Mouse (Mus musculus) embryo, embryonic 11 days (tissue): ENCODE results near the gene Gm21969.

ENCODE experiments used
- DNase-seq: peaks from one replicate; pipeline ENCODE4 v3.0.0-alpha.2; 2015

Gm21969 gene

DNA sequence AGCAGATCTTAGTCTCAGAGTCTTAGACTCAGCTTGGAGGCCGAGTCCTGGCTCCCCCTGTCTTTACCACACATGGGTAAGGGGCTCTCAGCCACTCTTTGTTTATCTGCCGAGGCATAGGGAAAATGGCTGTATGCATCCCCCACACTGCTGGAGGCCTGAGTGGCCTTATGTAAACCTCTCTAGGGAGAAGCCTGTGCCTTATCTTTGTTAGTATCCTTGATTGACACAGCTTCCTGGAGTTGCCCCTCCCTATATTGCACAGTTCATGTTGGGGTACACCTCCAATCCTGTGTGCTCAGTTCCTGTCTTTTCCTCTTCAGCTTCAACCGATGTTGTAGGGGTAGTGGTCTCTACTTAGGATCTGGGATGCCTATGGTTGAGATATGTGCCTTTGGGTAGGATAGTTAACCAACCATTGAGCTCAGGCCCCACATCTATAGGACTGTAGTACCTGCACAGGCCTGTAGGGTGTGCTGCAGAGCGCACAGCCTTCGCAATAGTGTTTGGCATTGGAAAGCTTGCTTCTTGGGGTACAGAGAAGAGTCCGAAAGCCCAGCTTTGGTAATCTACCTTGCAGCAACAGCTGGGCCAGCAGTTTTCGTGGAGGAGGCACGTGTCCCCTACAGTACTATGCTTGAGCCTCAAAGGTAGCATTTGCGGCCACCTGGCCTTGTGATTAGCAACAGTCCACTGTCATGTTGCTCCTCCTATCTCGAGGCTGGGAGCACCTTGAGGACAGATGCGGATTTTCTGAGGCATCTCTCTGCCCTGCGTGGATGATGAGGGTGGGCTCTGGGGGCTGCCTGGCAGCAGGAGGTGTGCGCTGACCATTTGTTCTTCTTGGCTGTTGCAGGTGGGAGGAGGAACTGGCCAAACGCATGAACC lies at the start of gene Gm21969:
TSS of gene Gm21969 (plus strand) at position 830 of the 888 bp plus-strand sequence.
- no peak for DNase-seq

- DNase-seq, result no peak
Observed at GRCm38 (mm10) chr4:139555235-139555634, 47.8 kb upstream of the Gm21969 start.

DNA sequence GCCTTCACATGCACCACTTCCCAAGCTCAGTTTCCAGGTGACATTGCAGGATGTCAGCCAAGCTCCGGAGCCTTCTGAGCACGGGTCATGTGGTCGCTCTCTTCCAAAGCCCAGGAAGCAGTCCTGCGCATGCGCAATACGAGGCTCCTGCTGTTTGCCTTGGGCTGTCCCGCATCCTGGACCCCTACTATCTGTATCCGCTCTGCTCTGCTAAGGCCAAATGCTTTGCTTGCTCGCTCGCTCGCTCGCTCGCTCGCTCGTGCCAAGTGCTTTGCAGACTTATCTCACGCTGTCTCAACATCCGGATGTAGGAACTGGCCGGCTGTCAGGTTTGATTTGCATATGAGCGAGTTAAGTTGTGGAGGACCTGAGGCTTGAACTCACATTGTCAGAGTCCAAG lies 47.0 kb upstream of the Gm21969 start:
- peak; percentile 30 for DNase-seq

- DNase-seq, result no peak
Observed at GRCm38 (mm10) chr4:139568361-139568760, 34.6 kb upstream of the Gm21969 start.

- DNase-seq, result no peak
Observed at GRCm38 (mm10) chr4:139570756-139571155, 32.2 kb upstream of the Gm21969 start.

DNA sequence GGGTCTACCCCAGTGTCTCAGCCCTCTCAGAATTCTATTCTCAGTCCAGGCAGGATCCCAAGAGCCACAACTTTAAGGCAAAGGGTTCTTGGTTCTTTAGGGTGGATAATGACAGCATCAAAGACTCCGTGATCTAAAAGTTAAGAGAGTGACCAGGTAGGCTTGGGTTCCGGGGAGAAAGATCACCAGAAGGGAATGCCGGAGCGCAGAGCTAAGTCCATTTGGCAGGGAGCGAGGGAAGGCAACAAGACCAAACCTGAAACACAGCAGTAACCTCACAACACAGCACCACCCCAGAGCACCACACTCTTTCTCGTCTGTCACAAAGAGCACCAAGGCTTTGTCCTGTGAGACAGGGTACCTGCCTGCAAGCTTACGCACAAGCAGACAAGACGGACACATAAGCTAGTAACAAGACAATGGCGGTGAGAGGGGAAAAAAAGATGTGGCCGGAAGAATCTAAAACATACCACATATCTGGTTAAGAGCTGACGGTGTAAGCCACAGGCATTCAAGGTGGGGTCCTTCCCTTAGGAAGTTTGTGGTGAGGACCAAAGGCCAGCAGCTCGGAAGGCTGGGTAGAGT lies 30.0 kb upstream of the Gm21969 start:
- no peak for DNase-seq

- DNase-seq, result peak; percentile 100
Observed at GRCm38 (mm10) chr4:139574156-139574798, 28.7 kb upstream of the Gm21969 start.

GRCm38 (mm10) chr4:139574799-139575672 lies 27.9 kb upstream of the Gm21969 start:
- peak; percentile 63 for DNase-seq

DNA sequence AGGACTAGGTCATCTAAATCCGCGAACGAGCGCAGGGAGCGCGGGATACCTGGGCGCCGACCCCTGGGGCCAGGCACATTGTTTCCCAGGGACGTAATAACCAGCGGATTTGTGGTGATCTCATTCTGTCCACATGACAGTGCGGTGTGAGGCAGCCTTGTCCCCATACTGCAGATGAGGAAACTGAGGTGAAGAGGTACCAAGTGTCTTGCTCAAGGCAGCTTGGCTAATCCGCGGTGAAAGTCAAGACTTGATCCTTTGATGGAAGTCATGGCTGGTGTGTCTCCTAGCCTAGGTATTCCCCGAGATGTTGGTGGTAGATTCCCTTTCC lies 27.3 kb upstream of the Gm21969 start:
- DNase-seq, result no peak

GRCm38 (mm10) chr4:139576251-139576880 lies 26.6 kb upstream of the Gm21969 start:
- DNase-seq, result peak; percentile 59

DNA sequence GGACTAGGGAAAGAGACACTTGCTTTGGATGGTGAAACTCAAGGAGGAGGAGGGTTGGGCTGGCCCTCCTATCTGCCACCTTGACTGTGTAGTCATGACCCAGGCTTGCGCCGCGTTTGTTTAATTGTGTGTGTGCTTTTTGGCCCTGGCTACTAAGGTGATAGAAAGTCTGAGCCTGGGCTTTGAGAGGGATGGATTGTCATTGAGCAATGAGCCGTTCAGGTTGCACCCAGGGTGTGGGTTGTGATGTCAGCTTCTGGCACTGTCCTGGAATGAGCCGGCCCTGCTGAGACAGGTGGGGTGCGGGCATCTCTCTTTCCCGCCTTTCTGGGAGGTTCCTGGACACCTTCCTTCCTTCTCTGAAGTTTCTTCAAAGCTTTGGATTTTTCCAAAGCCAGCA lies 26.0 kb upstream of the Gm21969 start:
- DNase-seq, result no peak

- no peak for DNase-seq
Observed at GRCm38 (mm10) chr4:139578389-139578788, 24.6 kb upstream of the Gm21969 start.

- DNase-seq, result no peak
Observed at GRCm38 (mm10) chr4:139579003-139579402, 24.0 kb upstream of the Gm21969 start.

- no peak for DNase-seq
Observed at GRCm38 (mm10) chr4:139579466-139579865, 23.5 kb upstream of the Gm21969 start.

- DNase-seq, result peak; percentile 76
Observed at GRCm38 (mm10) chr4:139580663-139581336, 22.2 kb upstream of the Gm21969 start.

DNA sequence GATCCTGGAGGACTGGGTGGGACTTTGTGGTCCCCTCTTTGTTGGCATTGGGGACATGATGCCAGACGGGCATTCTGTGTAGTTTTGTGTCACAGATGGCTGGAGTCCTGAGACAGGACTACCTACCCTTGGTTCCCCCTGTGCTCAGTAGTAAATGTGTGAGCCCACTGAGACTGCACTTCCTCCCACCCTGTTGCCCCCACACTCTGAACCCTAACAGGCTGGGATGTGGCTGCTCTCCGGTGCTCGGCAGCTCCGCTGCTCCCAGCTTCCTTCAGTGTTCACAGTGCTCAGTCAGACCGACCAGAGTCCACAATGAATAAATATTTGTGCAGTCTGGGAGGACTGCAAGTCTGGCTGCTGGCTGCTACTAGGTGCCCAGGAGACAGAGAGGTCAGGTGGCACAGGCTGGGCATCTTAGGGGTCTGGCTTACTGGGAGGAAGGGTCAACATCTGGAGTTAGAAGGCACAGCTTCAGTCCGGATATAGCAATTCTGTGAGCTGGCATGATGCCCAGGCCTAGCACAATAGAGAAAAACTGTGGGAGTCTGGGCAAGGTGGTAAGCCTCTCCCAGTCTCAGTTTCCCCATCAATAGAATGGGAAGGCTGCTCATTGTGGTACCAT lies 21.4 kb upstream of the Gm21969 start:
- DNase-seq, result no peak

DNA sequence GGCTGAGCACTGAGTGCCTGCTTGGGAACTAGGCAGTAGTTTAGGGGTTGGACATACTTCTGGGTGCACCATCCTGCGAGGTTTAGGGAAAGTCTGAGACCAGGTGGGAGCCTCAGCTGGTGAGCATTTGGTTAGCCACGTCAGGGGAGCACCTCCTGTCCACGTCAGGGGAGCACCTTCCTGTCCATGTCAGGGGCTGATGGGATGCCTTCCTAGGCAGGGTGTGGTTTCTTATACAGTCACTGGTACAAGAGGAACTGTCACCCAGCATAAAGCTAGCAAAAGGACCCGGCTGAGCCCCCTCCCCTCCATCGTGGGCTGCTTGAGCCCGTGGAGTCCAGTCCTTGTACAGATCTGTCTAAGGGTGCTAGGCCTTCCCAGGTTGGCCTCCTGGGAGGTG lies 20.6 kb upstream of the Gm21969 start:
- no peak for DNase-seq

GRCm38 (mm10) chr4:139582903-139583302 lies 20.1 kb upstream of the Gm21969 start:
- no peak for DNase-seq

- DNase-seq, result no peak
Observed at GRCm38 (mm10) chr4:139583629-139584245, 19.2 kb upstream of the Gm21969 start.

DNA sequence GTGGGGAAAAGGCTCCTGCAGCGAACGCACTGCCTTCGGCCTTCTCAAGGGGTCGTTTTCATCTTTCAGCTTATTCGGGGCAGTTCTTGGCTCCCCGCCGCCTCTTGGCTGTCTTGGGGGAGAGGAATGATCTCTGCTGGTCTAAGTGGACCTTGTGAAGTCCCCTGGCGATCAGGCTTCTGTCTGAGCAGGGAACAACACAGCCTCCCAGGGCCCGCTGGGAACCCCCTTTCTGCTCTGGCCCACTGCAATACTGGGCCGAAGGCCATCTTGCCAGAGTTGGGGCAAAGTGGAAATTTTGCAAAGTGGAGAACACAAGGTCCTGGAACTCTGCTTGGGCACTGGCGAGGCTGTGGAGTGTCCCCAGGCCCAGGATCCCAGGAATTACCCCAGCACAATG lies 18.3 kb upstream of the Gm21969 start:
- DNase-seq, result no peak

GRCm38 (mm10) chr4:139585713-139586112 lies 17.3 kb upstream of the Gm21969 start:
- DNase-seq, result no peak
